Mouse (Mus musculus) fat pad, adult 2 months (tissue): ENCODE data around the gene Zfp706.
"Not testable (repeated sequence)": the region's sequence is repeated elsewhere in the genome, so short reads cannot be mapped to it uniquely, and the experiment has no call there.

Source experiments
- DNase-seq: peaks from one replicate; pipeline ENCODE4 v3.0.0-alpha.2; 2011; ENCODE audit warnings: low read depth, low spot score; ENCODE audit errors: extremely low read depth

The Zfp706 gene

DNA sequence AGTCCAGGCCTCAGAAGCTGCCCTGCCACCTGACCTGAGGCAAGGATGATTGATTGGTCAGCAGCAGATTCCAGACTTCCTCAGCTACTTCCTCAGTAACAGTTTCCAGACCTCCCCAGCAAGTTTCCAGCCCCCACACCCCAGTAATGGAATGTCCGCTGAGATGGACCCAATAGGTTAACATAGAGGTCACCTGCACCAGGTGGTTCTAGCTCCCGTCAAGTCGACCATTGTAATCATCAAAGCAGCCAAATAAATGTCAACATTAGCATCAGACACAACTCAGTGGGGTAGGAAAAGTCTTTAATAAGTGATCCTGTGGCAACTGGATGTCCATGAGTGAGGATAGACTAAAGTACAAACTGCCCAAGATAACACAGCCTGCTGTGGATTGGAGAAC is 3.7 kb upstream of the Zfp706 start:
- no peak for DNase-seq

GRCm38 (mm10) chr15:37008546-37008945 is 973 bp upstream of the Zfp706 start:
- DNase-seq = no peak

DNA sequence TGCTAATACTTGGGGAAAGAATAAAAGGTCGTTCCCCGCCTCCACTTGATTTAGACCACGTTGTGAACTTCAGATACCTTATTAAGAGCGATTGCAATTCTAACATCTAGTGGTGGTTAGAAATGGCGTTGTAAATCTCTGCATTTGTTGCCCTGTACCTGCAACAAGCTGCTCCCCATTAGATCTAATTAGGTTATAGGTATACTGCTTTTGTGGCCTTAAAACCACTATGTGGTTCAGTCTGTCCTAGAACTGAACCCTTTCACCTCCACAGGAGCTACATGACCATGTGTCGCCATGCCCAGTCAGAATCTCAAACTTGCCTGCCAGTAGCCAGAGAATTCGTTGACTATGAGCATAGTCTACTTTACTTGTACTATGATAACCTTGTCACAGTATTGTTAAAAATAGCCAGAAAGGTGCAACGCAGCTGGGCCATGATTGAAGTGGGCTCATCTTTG is 416 bp upstream of the Zfp706 start:
- no peak for DNase-seq

DNA sequence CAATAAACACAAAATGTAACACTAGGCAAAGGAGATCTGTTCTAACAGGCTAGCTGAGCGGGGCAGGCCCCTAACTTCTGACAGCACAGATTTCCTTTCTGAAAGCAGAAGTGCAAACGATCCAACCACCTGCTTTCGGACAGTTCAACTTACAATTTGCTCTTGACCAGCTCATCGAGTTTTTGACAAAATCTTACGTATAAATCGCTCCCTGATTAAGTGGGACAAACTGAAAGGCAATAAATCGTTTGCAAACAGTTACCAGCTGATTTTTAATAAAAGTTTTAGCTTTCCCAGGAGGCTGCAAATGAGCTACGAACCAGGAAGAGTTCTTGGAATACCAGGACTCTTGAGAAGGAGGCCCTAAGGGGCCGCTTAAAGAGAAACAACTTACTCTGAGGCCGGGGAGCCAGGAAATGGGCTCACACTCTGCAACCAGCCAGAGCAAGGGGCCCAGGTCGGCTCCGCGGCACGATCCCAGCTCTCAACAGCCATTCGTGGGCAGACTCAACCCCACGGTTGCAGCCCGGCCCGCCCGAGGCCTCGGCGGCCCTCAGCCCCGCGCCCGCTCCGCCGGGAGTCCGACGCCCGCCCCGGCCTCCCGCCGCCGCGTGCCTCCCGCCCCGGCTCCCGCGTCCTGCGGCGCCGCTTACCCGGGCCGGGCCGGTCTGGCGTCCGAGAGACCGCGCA is 953 bp downstream of the Zfp706 start:
- no peak for DNase-seq

DNA sequence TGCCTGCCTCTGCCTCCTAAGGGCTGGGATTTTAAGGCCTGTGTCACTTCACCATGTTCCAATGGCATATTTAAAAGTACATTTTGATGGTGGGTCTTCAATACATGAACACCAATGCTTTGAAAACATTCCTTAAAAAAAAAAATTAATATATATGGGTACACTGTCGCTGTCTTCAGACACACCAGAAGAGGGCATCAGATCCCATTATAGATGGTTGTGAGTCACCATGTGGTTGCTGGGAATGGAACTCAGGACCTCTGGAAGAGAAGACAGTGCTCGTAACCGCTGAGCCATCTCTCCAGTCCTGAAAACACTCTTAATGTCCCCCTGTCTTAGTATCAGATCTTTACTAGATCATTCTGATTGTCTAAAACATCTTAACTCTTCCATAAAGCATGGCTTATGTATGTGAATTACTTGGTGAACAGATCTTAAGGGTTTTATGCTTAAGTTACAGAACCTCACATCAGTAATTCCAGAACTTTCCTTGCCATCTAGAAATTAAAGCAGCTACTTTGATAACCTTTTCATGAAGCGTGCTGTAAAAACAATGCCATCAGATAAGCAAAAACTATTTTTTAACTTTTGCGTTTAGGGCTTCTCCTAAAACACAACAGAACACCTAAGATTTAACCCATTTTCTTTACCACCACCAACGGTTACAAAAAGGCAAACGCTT is 1.6 kb downstream of the Zfp706 start:
- no peak for DNase-seq

- DNase-seq = no peak
Measured at GRCm38 (mm10) chr15:37004858-37005257, 2.7 kb downstream of the Zfp706 start.

- no peak for DNase-seq
Measured at GRCm38 (mm10) chr15:37002276-37002675, 5.3 kb downstream of the Zfp706 start.

DNA sequence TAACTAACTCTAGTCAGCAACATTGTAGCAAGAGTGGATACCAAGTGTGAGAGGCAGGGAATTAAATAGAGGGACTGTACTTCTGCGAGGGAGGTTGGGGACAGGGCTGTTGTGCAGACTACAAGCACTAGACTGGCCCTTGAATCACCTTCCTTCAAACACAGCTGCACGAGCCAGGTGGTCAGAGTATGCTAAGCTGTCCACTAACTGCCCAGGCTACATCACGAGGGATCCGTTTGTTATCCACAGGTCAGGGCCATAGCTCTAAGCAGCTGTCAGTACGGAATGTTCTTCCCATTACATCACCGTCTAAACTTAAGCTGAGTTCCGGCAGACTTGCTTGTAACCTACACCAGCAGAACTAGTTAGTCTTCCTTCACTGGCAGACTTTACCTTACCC is 8.0 kb downstream of the Zfp706 start:
- not testable (repeated sequence) for DNase-seq

GRCm38 (mm10) chr15:36995166-36995565 is 12.4 kb downstream of the Zfp706 start:
- DNase-seq = no peak

DNA sequence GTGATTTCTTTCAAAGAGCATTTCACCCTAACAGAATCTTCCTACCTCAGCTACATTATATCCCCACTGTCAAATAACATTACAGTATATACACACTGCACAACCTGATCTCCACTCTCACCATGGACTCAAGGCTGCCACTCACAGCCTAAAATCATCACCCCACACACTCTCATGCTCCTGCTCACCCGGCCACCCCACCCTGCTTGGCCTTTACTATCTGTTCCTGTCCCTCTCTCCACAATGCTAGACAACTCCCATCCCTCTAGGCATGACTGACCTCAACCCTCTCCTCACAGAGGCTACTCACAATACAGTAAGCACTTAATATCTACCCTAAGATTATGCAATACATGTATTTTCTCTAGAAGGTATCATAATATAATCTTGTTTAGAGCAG is 12.9 kb downstream of the Zfp706 start:
- DNase-seq = no peak

DNA sequence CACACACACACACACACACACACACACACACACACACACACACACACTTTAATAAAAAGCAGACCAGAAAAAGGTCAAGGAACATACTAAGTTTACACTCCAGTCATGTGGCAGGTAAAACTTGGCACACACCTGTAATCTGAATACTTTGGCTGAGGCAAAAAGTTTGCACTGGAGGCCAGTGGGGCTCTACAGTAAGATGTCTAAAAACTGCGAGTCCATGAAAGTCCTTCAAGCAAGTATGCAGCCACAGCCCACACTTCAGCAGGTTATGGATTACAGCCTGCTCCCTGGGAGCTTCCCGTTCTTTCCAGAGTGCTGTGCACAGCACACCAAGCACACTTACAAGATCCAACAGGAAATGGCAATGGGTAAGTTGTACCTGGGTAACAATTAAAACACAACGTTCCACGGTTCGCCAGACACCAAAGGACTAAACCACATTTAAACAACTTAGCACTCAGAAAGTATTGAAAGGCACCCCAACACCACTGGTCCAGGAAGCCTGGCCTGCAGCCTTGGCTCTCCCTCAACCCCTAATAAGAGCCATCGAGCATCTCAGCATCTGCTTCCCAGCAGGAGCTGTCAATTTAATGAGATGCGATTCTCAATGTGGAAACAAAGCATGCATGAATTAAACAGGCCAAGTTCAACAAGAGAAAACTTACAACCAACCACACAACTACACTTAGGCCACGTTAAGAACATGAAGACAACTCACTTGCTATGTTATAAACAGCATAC is 14.0 kb downstream of the Zfp706 start:
- DNase-seq = no peak

DNA sequence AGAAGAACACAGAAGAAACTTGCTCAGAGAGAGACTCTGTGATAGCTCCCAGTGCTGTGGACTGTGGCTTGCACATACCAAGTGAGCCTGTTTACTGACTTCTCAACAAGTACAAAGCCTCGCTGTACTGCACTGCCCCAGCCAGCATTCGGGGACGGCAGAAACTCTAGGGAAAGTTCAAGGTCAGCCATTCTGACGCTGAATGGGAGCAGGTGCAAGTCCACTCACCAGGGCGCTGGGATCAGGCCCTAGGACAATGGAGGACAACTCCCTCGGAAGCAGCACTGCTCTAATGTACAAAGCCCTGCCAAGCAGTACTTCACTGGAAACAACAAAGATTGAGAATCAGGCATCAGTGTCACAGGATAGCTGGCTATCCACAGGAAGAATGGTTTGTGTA is 16.2 kb downstream of the Zfp706 start:
- DNase-seq = no peak

DNA sequence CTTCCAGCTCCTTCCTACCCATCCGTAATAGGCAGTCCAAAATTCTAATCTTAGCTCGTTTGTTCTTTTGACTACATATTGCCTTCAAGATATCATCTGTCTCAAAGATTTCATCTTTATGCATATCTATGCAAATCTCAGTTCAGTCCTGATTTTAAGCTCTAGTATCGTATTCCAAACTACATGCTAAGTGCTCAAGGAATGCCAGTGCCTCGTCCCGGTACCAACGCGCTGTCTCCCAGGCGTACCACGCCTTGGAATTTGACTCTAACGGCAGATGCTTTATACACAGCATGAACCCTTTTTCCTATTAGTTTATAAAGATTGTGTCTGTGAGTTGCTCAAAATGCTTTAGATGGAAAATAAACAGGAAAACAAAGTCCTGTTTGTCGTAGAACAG is 17.7 kb downstream of the Zfp706 start:
- no peak for DNase-seq

- no peak for DNase-seq
Measured at GRCm38 (mm10) chr15:36988718-36989115, 18.9 kb downstream of the Zfp706 start.

- no peak for DNase-seq
Measured at GRCm38 (mm10) chr15:36987976-36988717, 19.4 kb downstream of the Zfp706 start.

DNA sequence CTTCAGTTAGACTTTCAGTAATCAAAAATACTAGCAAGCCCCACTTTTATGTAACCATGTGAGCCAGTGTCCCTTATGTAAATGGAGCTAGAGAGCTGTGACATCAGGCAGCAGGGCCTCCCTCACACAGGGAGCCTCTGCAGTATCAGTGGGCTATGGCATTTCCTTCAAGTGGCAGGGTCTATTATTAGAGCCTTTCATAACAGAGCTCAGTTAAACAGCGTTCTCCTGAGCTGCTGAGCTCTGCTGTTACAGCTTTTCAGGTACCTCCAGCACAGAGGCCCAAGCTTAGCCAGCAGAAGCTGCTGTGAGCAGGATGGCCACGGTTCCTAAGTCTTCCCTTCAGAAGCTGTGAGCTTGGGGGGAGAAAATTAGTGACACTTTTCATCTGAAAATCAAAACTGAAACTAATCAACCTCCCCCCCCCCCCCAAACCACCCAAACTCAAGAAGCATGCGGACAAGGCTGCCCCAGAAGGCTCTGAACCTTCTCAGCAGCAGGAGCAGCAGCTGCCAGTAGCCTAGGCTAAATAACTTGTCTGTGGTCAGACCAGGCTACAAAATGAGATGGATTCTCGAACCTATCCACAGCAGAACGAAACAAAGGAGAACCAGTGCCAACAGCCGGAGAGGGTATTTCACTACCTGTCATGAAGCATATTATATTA is 20.2 kb downstream of the Zfp706 start:
- DNase-seq = no peak

DNA sequence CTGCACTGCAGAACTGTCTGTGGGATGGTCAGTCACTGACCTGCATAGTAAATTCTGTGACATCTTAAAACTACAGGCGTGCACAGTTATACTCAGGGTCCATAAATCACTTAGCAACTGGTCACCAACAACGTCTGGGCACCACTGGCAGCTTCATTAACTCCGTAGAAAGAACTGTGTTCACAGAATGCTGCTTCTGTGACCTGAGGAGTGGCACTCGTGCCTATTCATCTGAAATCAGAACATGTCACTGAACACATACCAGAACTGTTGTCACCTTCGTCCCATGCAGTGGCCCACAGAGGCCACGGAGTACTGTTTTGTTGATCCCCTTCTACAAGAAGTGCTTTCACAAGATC is 22.0 kb downstream of the Zfp706 start:
- no peak for DNase-seq

- no peak for DNase-seq
Measured at GRCm38 (mm10) chr15:36984921-36985566, 22.5 kb downstream of the Zfp706 start.

DNA sequence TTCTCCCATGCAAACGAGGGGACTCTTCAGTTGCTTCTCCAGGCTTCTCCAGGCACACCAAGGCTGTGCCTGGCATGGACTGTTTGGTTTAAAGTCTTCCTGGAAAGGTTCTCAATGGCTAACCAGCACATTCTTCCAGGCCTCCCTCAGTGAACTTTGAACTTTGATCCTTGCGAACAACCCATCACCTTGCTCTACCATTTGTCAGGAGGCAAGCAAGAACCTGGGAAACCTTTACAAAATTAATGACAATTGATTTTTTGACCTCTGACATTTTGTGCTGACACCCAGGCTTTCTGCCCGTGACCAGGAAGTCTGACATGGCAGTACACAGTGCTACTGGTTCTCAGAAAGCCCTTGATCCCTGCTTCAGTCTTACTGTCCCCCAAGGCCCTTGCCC is 24.1 kb downstream of the Zfp706 start:
- no peak for DNase-seq

GRCm38 (mm10) chr15:36980238-36980637 is 27.3 kb downstream of the Zfp706 start:
- no peak for DNase-seq
